Mouse (Mus musculus) MEL (cell line): ENCODE data around the gene Gcsam. TPM values are rescaled to one million over a fixed set of nuclear protein-coding genes. Genes with fewer than 3 reads are reported as not detected.

ENCODE experiments used
- DNase-seq: peaks from one replicate; pipeline ENCODE4 v3.0.0; 2011; ENCODE audit warnings: low read depth, low spot score
- H3K27ac ChIP-seq: 2 replicates; pipeline ENCODE4 v1.5.1; 2012; ENCODE audit warnings: low read depth, mild to moderate bottlenecking, control low read depth, low read length, moderate library complexity; ENCODE audit not compliant: control insufficient read depth
- H3K27me3 ChIP-seq, 2 experiments: fragments of 150-350 bp in 1 of 2; sonication (generic) in 1 of 2; 2 replicates each; pipeline ENCODE4 v1.6.1; 2012; ENCODE audit warnings: low read length in 2 of 2, mild to moderate bottlenecking in 2 of 2, improper control_type of control experiment in 1 of 2, moderate library complexity in 1 of 2; ENCODE audit not compliant: insufficient read depth in 2 of 2, control insufficient read depth in 1 of 2
- H3K36me3 ChIP-seq, 2 experiments: 2 replicates each; pipeline ENCODE4 v1.6.1; 2012 to 2014; ENCODE audit warnings: low read length in 2 of 2, improper control_type of control experiment in 1 of 2, inconsistent platforms in 1 of 2, mild to moderate bottlenecking in 1 of 2; ENCODE audit not compliant: insufficient read depth in 2 of 2, control insufficient read depth in 1 of 2
- H3K4me1 ChIP-seq, 2 experiments: fragments of 150-350 bp in 1 of 2; sonication (generic) in 1 of 2; 2 replicates each; pipeline ENCODE4 v1.6.1; 2012; ENCODE audit warnings: low read length in 2 of 2, improper control_type of control experiment in 1 of 2, mild to moderate bottlenecking in 1 of 2; ENCODE audit not compliant: insufficient read depth in 2 of 2, control insufficient read depth in 1 of 2
- H3K4me3 ChIP-seq, 2 experiments: fragments of 150-350 bp in 1 of 2; sonication (generic) in 1 of 2; 2 replicates each; pipeline ENCODE4 v1.5.1; 2012; ENCODE audit warnings: low read depth in 2 of 2, low read length in 2 of 2, mild to moderate bottlenecking in 2 of 2, moderate library complexity in 2 of 2, control low read depth in 1 of 2, improper control_type of control experiment in 1 of 2; ENCODE audit not compliant: control insufficient read depth in 1 of 2, insufficient read depth in 1 of 2
- H3K79me2 ChIP-seq: 2 replicates; pipeline ENCODE4 v1.6.1; 2012; ENCODE audit warnings: mild to moderate bottlenecking, low read length, moderate library complexity; ENCODE audit not compliant: control insufficient read depth, poor library complexity, insufficient read depth
- H3K9ac ChIP-seq: 2 replicates; pipeline ENCODE4 v1.6.1; 2012; ENCODE audit warnings: low read depth, mild to moderate bottlenecking, control low read depth, low read length, moderate library complexity; ENCODE audit not compliant: control insufficient read depth, poor library complexity, severe bottlenecking
- H3K9me3 ChIP-seq: fragments of 150-350 bp; sonication (generic); replicated peaks from 2 replicates; pipeline ENCODE4 v1.6.1; 2012; ENCODE audit warnings: mild to moderate bottlenecking, low read length, improper control_type of control experiment, moderate library complexity; ENCODE audit not compliant: insufficient read depth
- BHLHE40 ChIP-seq: IDR thresholded peaks from 2 replicates; pipeline ENCODE4 v1.6.1; 2012; ENCODE audit warnings: low read depth, mild to moderate bottlenecking, inconsistent platforms, low read length, improper control_type of control experiment, borderline replicate concordance
- CHD1 ChIP-seq: IDR thresholded peaks from 2 replicates; pipeline ENCODE4 v1.6.1; 2012; ENCODE audit warnings: low read depth, mild to moderate bottlenecking, inconsistent platforms, low read length, improper control_type of control experiment
- CHD2 ChIP-seq: IDR thresholded peaks from 2 replicates; pipeline ENCODE4 v1.6.1; 2011; ENCODE audit warnings: low read length, improper control_type of control experiment
- ELF1 ChIP-seq: IDR thresholded peaks from 2 replicates; pipeline ENCODE4 v1.6.1; 2014; ENCODE audit warnings: low read depth, mild to moderate bottlenecking, inconsistent platforms, low read length, improper control_type of control experiment, moderate library complexity
- EP300 ChIP-seq, 2 experiments: IDR thresholded peaks; 2 replicates each; pipeline ENCODE4 v1.6.1; 2011; ENCODE audit warnings: improper control_type of control experiment in 2 of 2, low read length in 2 of 2, low read depth in 1 of 2, mild to moderate bottlenecking in 1 of 2
- ETS1 ChIP-seq: IDR thresholded peaks from 2 replicates; pipeline ENCODE4 v1.6.1; 2012; ENCODE audit warnings: low read depth, mild to moderate bottlenecking, inconsistent platforms, low read length, improper control_type of control experiment, moderate library complexity
- GABPA ChIP-seq: IDR thresholded peaks from 2 replicates; pipeline ENCODE4 v1.6.1; 2012; ENCODE audit warnings: low read depth, mild to moderate bottlenecking, inconsistent platforms, low read length, improper control_type of control experiment, moderate library complexity
- MAX ChIP-seq: IDR thresholded peaks from 2 replicates; pipeline ENCODE4 v1.6.1; 2011; ENCODE audit warnings: low read length, improper control_type of control experiment
- MEF2A ChIP-seq: IDR thresholded peaks from 2 replicates; pipeline ENCODE4 v1.6.1; 2014; ENCODE audit warnings: low read depth, mild to moderate bottlenecking, inconsistent platforms, low read length, improper control_type of control experiment; ENCODE audit not compliant: poor library complexity, insufficient replicate concordance, severe bottlenecking; ENCODE audit errors: extremely low read depth
- MXI1 ChIP-seq: IDR thresholded peaks from 2 replicates; pipeline ENCODE4 v1.6.1; 2011; ENCODE audit warnings: mild to moderate bottlenecking, low read depth, low read length, improper control_type of control experiment
- MYB ChIP-seq: IDR thresholded peaks from 2 replicates; pipeline ENCODE4 v1.6.1; 2011; ENCODE audit warnings: mild to moderate bottlenecking, low read depth, low read length, improper control_type of control experiment
- MYC ChIP-seq: IDR thresholded peaks from 2 replicates; pipeline ENCODE4 v1.6.1; 2011; ENCODE audit warnings: low read depth, mild to moderate bottlenecking, low read length, improper control_type of control experiment, moderate library complexity
- POLR2AphosphoS5 ChIP-seq: IDR thresholded peaks from 2 replicates; pipeline ENCODE4 v1.6.1; 2012; ENCODE audit warnings: low read depth, borderline replicate concordance, mild to moderate bottlenecking, inconsistent platforms, low read length, moderate library complexity, mixed read lengths
- RAD21 ChIP-seq: IDR thresholded peaks from 2 replicates; pipeline ENCODE4 v1.6.1; 2011; ENCODE audit warnings: mild to moderate bottlenecking, low read depth, low read length, improper control_type of control experiment
- SMC3 ChIP-seq: IDR thresholded peaks from 2 replicates; pipeline ENCODE4 v1.6.1; 2011; ENCODE audit warnings: low read depth, low read length, improper control_type of control experiment
- TCF12 ChIP-seq: IDR thresholded peaks from 2 replicates; pipeline ENCODE4 v1.6.1; 2014; ENCODE audit warnings: low read depth, mild to moderate bottlenecking, inconsistent platforms, low read length, improper control_type of control experiment, moderate library complexity
- USF1 ChIP-seq: IDR thresholded peaks from 2 replicates; pipeline ENCODE4 v1.6.1; 2014; ENCODE audit warnings: low read depth, mild to moderate bottlenecking, inconsistent platforms, low read length, improper control_type of control experiment, moderate library complexity
- ZNF384 ChIP-seq: IDR thresholded peaks from 2 replicates; pipeline ENCODE4 v1.6.1; 2012; ENCODE audit warnings: low read depth, mild to moderate bottlenecking, inconsistent platforms, low read length, improper control_type of control experiment
- polyA plus RNA-seq, 2 experiments: library from polyadenylated mRNA; stranded (reverse) in 1 of 2; unstranded in 1 of 2; fragments of >175 nt in 1 of 2; fragments of >200 nt in 1 of 2; gene quantifications; 2 replicates each; pipeline versions ENCODE4 v1.2.1 to v1.2.4; 2012; ENCODE audit warnings: low replicate concordance in 2 of 2, low read depth in 1 of 2; ENCODE audit not compliant: insufficient read length in 2 of 2, insufficient read depth in 1 of 2, missing spikeins in 1 of 2
- total RNA-seq: library from RNA; depleted of rRNA; stranded (reverse); fragments of 300-350 nt; gene quantifications from 2 replicates; pipeline ENCODE4 v1.2.3, GENCODE M21; 2012; rRNA removed

Gene Gcsam
- total and polyA plus RNA-seq, 3 experiments: not detected

- TF ChIP-seq USF1: no peak
- TF ChIP-seq SMC3: no peak
- no peak for TF ChIP-seq ELF1
Observed at GRCm38 (mm10) chr16:45666136-45666535, 56.0 kb downstream of the Gcsam start (continued).

- DNase-seq: peak; percentile 38
- H3K36me3 ChIP-seq: peaks cover 0 to 14% of the 10 kb centered on the region in 2 experiments; a peak in 2 of 4 replicates
- peaks cover 5 to 10% of the 10 kb centered on the region in 2 experiments for H3K4me1 ChIP-seq
- no peak overlapping the region for H3K4me3 ChIP-seq
- H3K9me3 ChIP-seq: no peaks in the 10 kb centered on the region
- TF ChIP-seq MEF2A (no peak), BHLHE40 (0 out of 2 replicates have a peak, but pooled peaks have one; percentile 10), MYB (no peak), POLR2AphosphoS5 (no peak), CHD1 (no peak), GABPA (no peak), CHD2 (no peak), ETS1 (peak; percentile 37; the same call in 1 of the 2 replicates), MXI1 (no peak; the same call in 1 of the 2 replicates), MYC (no peak), EP300 (IDR thresholded peaks at IDR 0.05; ENCODE audit: low read depth in 1 of 2, low read length in 2 of 2) (peak; percentile 56 to 57; a peak in 3 of 4 replicates), RAD21 (no peak), ZNF384 (no peak), MAX (peak; percentile 50; the same call in 1 of the 2 replicates)
- H3K27me3 ChIP-seq: no peaks in the 10 kb centered on the region
- H3K9ac ChIP-seq: no peak overlapping the region
- H3K79me2 ChIP-seq: no peaks in the 10 kb centered on the region
- H3K27ac ChIP-seq: peak overlapping the region; percentile 41; the same call in 1 of the 2 replicates
Observed at GRCm38 (mm10) chr16:45668178-45668577, 58.0 kb downstream of the Gcsam start.

GRCm38 (mm10) chr16:45670005-45670404 is 59.8 kb downstream of the Gcsam start:
- no peak for DNase-seq
- Histone ChIP-seq H3K79me2 (no peaks in the 10 kb centered on the region), H3K9ac (no peak overlapping the region)
- no peak for TF ChIP-seq GABPA
- no peak for TF ChIP-seq USF1
- no peak for TF ChIP-seq MAX
- TF ChIP-seq TCF12: no peak
- no peak for TF ChIP-seq SMC3
- TF ChIP-seq, all 39 proteins: peak for 0
- H3K9me3 ChIP-seq: no peaks in the 10 kb centered on the region
- peaks cover 5 to 10% of the 10 kb centered on the region in 2 experiments for H3K4me1 ChIP-seq
- no peak overlapping the region for H3K4me3 ChIP-seq
- H3K27me3 ChIP-seq: no peaks in the 10 kb centered on the region; a peak in 2 of 4 replicates
- peaks cover 0 to 14% of the 10 kb centered on the region in 2 experiments; a peak in 2 of 4 replicates for H3K36me3 ChIP-seq
- H3K27ac ChIP-seq: no peak overlapping the region

Other genes starting within 250 kb of the Gcsam start
- not detected in 2 replicates for gene Cd200, start 201.3 kb upstream of the Gcsam start, total RNA-seq
- not detected for gene Cd200, start 201.3 kb upstream of the Gcsam start, polyA plus RNA-seq
- gene Gm609, start 117.4 kb upstream of the Gcsam start, total RNA-seq: not detected in 2 replicates
- gene Gm609, start 117.4 kb upstream of the Gcsam start, polyA plus RNA-seq: under 1 TPM in 1 of 2 experiments, not detected in 1; 0.03 TPM
- gene Gm17783, start 78.3 kb upstream of the Gcsam start, total RNA-seq: not detected in 2 replicates
- gene Gm17783, start 78.3 kb upstream of the Gcsam start, polyA plus RNA-seq: not detected
- gene Slc9c1, start 75.1 kb upstream of the Gcsam start, total RNA-seq: not detected in 2 replicates
- gene Slc9c1, start 75.1 kb upstream of the Gcsam start, polyA plus RNA-seq: not detected
- gene BC016579, start 43.7 kb downstream of the Gcsam start, total RNA-seq: not detected in 2 replicates
- not detected for gene BC016579, start 43.7 kb downstream of the Gcsam start, polyA plus RNA-seq
- gene Tmprss7, start 83.3 kb downstream of the Gcsam start, total RNA-seq: 0.04 TPM in 1 of 2 replicates, not detected in the other
- under 1 TPM in 1 of 2 experiments, not detected in 1; 0.04 TPM for gene Tmprss7, start 83.3 kb downstream of the Gcsam start, polyA plus RNA-seq
- gene Tagln3, start 114.2 kb downstream of the Gcsam start, total RNA-seq: not detected in 2 replicates
- gene Tagln3, start 114.2 kb downstream of the Gcsam start, polyA plus RNA-seq: not detected
- 8.3 and 9.5 TPM in 2 replicates for gene Abhd10, start 132.6 kb downstream of the Gcsam start, total RNA-seq
- 10 to 100 TPM in 1 of 2 experiments, not detected in 1; 11.1 TPM for gene Abhd10, start 132.6 kb downstream of the Gcsam start, polyA plus RNA-seq